Mouse (Mus musculus): ENCODE measurements around the gene Med27.

Gene Med27

DNA sequence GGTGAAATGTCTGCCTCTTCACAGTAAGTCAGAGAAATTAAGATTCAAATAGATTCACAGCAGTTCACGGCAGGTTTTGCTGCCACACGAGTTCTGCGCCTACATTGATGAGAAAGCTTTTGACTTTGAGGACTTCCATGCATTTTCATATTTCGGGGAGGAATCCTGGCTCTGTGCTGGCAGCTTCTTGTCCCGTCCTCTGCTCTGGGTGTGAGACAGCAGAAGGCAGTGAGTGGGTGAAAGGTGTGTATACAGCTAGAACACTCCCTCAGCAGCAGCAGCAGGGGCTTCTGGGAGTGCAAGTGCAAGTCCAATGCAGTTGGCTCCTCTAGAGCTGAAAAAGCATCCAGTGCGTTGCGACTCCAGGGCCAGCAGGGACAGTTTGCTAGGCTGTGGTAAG, 53.6 kb downstream of the Med27 start:
- DNase-seq (ENCODE audit: low spot score in 2 of 2), result no peak

DNA sequence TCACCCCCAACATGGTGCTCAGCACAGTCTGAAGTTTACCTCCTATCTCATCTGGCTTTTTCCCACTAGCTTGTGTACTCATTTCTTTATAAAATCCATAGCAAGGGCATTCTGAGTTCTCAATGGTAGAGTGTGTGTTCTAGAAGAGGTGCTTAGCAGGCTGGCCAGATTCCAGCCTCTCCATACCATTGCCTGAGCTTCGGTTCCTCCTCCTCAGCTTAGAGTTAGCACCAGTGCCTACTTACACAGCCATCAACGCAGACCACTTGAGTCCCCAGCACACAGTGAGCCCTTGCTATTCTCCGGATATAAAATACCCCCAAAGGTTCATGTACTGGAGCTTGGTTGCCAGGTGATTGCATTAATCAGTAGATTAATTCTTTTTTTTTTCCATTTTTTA, 54.2 kb downstream of the Med27 start:
- DNase-seq (ENCODE audit: low spot score in 2 of 2), result no peak

DNA sequence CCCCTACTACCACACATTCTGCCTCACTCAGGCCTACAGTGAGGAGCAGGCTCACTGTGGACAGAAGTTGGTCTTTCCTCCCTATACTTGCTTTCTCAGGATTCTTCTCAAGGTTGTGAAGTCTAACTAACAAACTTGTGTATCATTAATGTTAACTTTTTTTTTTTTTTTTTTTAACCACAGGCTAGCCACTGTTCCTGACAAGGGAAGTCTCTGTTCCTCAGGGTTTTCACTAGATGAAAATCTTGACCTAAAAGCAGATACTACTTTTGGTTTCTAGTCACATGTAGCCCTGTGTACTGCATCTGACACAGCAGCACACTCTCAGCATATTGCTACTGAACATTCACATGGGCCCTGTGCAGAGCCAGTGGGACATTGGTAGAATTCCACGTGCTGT, 55.2 kb downstream of the Med27 start:
- no peak for DNase-seq (ENCODE audit: low spot score in 2 of 2)

DNA sequence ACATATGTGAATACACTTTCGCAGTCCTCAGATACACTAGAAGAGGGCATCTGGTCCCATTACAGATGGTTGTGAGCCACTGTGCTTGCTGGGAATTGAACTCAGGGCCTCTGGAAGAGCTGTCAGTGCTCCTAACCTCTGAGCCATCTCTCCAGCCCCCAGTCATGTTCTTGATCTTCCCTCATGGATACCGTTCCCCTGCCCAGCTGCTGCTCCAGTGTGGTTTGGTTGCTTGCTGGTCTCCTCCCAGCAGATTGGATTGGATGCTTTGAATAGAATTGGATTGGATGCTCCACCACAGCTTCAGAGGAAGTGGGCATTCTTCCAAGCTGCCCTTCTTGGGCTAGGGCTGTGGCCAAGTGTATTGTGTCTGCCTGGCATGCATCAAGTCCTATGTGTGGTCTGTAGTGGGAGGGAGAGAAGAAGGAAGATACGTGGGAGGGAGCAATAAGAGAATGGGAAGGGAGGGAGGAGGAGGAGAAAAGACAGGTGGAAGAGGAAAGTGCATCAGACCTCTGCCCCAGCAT, 56.0 kb downstream of the Med27 start:
- peak in 1 of 2 experiments; percentile 61 for DNase-seq (ENCODE audit: low spot score in 2 of 2)

DNA sequence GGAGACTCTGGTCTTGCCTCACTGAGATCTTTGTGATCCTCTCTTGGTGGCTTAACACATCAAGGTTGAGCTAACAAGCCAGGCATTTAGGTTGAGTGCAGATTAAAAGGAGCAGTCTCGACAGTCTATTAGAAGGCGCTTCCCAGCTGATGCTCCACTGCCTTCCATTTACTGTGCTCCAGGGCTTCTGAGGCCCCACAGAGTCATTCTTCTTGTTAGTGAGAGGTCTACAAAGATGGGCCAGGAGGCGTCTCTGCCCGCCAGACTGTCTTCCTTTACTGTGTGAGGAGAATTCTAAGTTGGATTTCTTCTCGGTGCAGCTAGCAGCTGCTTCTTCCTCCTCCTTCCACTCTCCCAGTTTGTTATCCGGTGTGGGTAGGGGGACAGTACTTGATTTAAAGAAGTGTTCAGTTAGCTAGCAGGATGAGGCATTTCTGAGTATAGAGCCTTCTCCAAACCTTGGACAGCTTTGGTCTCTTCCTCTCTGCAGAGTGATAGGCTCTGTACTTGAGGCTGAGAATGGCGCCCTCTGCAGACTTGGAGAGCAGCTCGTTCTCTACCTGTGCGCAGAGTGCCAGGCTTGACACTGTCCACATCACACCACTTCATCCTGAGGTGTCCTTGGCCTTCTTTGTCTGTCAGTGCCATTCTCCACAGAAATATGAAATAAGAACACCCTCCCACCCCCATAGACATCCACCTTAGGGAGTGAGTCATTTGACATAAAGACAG, 57.3 kb downstream of the Med27 start:
- DNase-seq (ENCODE audit: low spot score in 2 of 2), result no peak

DNA sequence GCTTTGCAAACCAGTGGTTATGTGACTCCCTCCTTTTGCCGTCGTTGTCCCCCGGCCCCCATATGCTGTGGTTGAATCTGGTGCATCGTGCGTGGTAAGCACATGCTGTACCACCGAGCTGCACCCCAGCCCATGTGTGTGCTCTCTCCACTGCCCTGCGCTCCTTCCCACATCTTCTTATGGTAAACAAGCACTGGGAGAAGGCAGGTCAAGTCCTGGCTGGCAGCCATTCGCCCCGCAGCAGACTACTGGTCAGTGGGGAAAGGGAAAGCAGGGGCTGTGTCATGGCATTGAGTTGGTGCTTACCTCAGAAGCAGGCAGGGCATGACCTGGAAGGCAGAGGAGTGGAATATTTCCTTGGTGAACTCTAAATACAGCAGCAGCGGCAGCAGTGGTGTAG, 58.3 kb downstream of the Med27 start:
- no peak for DNase-seq (ENCODE audit: low spot score in 2 of 2)

DNA sequence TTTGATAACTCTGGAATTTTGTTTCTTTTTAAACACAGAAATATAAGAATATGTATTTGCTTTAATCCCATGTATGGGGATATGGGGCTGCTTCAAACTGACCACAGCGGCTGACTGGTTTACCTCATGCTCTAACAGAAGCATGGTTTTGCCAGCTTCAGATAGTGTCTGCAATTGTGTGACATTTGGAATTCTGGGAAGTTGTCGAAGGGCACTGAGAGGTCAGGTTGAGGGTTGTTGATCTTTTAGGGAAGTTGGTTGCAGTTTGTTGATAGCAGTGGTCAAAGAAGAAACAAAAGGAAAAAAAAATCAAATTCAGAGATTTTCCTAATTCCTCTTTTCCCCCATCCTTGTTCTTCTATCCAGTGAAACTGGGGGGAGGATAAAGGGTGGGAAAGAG, 59.2 kb downstream of the Med27 start:
- DNase-seq (ENCODE audit: low spot score in 2 of 2), result no peak

DNA sequence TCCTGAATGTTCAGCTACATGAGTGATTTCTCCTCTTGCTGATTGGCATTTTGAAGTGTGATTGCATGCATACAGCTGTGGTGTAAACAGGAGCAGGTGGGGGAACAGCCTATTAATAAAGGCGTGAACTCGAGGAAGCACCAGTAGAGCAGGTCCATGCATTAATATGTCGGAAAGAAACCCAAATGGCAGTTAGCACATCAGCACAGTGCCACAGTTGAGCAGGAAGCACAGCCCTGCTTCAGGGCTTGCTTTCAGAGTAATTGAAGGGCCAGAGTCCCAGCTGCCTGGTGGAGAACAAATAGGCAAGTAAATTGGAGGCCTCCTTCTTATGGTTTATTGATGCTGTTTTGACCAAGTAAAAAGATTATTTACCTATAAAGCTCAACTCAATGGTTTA, 60.7 kb downstream of the Med27 start:
- DNase-seq (ENCODE audit: low spot score in 2 of 2), result no peak

DNA sequence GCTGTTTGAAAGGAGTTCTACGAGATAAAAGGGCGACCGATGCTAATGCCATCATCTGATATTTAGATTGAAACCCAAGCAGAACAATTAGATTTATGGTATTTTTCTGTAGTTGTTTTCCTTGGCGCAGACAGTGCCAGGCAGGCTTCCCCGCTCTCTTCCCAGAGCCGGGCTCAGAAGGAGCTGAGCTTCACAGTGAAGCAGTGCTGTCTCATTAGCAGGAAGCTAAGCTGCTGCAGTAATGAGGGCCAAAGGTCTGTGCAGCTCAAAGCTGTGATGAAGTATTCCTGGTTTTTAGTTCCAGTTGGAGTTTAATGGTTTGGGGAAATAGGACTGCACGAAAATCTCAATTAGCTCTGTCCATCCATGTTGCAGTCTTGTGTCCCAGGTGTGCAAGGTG, 61.1 kb downstream of the Med27 start:
- DNase-seq (ENCODE audit: low spot score in 2 of 2), result no peak

DNA sequence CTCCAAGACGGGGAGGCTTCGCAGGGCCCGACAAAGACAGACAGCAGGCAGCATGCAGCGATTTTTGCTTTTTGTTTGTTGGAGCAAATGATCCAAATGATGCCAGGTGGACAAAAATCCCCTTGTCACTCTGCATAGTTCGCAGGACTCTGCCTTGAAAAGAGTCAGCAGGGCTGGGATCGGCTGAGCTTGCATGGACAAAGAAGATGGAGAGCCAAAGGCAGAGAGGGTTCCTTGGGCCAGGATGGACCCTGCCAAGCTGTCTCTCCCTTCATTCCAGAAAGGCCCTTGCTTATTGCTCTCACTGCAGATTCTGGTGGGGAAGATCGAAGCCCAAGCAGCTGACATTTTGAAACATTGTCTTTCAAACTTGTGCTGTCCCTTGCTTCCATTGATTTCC, 64.3 kb downstream of the Med27 start:
- DNase-seq (ENCODE audit: low spot score in 2 of 2), result no peak

DNA sequence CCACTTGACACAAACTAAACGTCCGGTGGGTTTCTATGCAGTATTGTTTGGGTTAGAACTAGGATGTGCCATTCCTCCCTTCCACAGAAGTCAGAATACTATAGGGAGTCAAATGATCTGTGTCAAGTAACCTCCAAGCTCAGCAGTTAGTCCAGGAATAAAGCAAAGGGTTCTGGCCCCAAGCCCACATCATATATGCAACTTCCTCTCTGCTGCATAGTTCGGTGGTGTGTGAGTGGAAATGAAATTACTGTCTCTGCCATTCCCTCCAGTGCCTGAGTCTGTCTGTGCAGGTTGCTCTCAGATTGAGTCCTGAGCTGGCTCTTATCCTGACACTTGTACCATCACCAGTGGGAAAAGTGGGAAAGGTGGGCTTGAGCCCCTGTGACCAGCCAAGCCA, 65.8 kb downstream of the Med27 start:
- DNase-seq (ENCODE audit: low spot score in 2 of 2), result no peak

DNA sequence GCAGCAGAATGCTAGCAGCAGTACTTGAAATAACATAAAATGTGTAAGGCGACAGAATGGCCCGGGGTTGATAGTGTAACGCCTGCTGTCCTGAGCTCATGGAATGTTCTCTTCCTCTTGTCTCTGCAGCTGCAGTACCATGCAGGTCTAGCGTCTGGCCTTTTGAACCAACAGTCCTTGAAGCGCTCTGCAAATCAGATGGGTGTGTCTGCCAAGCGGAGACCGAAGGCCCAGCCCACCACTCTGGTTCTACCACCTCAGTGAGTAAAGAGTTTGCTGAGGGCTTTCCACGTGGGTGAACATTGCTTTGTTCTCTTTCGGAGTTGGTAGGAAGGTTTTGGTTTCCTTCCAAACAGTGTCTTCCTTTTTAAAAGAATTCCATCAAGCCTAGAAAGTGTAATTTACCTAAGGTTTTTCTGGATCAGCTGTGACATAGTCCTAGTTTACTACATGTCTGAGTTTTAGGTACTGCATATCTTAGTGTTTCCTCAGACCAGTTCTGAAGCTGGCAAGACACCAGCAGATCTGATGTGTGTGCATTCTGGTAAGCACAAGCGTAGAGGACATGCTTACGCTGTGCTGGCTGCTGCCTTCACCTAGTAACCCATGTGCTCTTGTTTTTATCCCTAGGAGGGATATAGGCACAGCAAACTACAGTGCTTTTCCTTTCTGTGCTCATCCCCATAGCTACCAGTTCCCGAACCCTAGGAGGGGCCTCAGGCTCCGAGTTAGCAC, 66.8 kb downstream of the Med27 start:
- no peak for DNase-seq (ENCODE audit: low spot score in 2 of 2)

DNA sequence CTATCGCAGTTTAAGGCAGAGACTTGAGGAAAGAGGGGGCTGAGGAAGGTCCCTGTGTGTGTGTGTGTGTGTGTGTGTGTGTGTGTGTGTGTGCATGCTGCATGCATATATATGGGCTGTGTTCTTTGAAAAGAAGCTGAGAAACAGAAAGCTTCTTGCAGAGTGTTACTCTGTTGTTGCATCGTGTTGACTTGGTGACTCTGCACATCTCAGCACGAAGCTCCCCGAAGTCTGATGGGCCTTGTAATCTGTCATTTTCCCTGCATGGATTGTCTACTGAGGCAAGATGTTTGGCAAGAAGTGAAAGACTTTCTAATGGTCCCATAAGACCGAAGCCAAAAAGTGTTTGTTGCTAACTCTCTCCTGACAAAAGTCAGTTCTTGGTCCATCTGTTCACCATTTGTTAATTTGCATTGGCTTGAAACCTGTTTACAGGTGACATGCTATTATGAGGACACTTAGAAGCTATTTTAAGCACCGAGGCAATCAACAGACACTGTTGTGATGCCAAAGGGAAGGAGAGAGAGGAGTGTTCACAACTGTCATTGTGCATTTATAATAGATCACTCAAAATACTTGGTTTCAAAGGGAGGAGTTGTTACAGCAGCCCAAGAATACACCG, 68.3 kb downstream of the Med27 start:
- DNase-seq (ENCODE audit: low spot score in 2 of 2), result no peak

DNA sequence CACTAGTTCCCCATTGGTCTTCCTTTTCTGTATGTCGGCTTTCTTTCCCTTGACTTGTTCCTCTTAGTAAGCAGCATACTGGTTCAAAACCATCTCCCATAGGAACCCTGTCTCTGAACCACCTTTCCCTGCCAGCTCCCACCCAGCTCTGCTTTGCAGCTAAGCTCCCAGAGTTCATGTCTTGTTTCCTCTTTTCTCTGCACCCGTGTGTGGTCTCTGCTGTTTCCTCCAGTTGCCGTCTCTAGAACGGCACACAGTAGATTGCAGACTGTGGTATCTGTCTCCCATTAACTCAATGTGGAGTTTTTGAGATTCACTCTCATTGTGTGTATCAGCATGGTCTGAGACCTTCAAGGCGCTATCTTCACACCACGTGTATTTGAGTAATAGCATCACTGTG, 71.9 kb downstream of the Med27 start:
- DNase-seq (ENCODE audit: low spot score in 2 of 2), result no peak

DNA sequence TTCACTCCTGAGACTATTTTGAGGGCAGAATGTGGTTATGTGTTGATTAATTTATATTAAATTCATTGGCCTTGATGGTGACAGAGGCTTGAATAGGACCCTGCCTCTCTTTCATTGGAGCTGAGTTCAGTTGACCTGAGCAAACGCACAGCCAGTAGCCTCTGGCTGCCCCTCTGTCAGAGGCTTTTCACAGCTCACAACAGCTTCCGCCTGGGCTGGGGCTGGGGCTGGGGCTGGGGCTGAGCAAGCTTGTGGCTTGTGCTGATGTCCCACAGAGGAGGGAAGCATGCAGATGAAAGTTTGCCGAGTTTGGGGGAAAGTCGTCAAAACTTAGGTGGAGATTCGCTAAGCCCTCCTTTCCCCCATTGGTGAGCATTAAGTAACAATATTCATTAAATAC, 72.8 kb downstream of the Med27 start:
- DNase-seq (ENCODE audit: low spot score in 2 of 2), result no peak

DNA sequence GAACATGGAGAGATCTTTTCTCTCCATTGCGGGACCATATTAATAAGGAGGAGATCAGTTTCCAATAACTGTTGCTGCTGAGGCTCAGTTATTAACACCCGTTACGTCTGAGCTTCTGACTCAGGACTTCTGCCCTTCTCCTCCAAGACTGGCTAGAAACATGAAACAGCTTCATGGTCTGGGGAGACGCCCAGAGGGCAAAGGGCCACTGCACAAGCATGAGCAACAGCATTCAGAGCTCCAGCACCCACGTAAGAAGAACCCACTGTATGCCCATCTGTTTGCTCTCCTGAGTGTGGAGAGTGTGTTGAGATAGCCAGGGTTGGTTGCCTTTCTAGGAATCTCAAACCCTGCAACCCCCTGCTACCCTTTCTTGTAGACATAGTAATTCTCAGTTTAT, 73.3 kb downstream of the Med27 start:
- no peak for DNase-seq (ENCODE audit: low spot score in 2 of 2)

DNA sequence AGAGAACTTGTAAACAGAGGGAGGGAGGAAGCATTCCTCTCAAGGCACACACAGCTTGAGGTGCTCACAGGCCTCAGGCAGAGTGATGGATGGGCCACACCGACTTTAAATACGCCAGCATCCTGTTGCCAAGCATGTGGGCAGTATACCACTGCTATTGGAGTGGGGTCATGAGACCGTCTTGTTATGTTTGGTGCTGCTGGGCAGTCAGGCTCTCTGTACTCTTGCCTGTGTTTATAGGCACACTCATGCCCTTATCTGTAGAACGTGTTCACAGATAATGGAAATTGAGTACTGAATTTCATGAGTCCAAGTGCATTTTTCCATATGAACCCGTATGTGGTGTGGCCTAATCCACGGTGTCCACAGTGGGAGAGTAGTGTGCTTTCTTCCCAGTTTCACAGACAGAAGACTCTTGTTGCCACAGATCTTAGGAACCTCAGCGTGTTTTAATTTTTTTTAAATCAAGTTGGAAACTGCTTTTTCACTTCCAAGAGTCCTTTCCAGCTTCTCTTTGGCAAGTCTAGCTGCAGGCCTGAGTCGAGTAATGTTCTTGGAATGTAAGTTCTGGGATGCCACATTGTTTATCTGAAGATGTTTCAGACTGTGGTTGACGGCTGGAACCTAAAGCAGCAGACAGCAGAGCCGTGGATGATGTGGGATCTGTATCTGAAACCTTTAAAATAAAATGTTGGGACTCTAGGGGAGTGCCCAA, 75.7 kb downstream of the Med27 start:
- DNase-seq (ENCODE audit: low spot score in 2 of 2), result no peak

DNA sequence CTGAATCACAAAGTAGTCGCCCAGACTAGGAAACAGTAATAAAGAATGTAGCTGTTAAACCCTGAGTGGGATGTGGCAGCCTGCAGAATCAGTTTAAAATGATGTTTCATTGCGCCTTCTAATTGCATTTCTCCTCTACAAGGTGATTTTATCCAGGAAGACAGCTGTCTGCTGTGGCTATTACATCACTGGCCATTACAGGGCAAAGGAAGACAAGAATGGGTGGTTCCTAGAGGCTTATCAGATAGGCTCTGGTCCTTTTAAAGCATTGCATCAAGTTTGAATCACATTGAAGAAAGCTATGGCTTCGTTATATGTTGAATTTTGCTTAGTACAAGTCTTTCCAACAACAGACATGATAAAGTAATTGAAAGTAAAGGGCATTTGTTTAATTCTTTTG, 76.4 kb downstream of the Med27 start:
- no peak for DNase-seq (ENCODE audit: low spot score in 2 of 2)

DNA sequence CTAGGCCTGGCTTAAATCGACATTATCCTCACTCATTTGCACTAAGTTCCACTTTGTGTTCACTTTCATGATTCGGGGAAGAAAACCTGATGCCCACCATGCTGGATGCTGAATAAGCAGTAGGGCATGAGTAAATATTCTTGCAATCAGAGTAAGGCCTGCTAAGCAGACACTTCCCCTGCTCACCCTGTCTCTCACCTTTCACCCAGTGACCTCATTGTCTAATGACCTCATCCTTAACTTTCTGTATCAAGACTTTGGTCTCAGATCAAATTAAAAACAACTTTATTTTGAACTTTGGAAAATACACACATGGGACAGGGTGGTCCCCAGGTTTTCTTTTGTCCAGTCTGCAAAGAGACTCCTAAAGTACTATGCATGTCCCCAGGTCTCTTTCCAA, 78.8 kb downstream of the Med27 start:
- no peak for DNase-seq (ENCODE audit: low spot score in 2 of 2)

DNA sequence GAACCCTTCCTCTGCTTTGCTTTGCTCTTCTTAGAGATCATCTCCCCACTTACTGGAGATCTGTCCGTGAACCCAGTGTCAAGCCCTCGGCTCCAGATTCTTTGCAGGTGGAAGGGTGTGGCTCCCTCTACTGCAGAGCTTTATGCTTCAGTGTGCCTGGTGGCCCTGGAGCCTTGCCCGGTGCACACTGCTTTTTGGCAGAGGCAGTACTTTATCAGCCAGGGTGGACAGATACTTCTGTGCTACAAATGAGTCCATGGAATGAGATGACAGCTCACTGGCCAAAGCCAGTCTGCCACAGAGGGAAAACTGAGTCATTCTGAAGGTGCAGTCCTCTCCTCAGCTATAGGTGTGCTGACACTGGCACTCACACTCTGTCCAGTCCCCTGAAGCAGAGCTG, 80.1 kb downstream of the Med27 start:
- peak in 1 of 2 experiments; percentile 66 for DNase-seq (ENCODE audit: low spot score in 2 of 2)

DNA sequence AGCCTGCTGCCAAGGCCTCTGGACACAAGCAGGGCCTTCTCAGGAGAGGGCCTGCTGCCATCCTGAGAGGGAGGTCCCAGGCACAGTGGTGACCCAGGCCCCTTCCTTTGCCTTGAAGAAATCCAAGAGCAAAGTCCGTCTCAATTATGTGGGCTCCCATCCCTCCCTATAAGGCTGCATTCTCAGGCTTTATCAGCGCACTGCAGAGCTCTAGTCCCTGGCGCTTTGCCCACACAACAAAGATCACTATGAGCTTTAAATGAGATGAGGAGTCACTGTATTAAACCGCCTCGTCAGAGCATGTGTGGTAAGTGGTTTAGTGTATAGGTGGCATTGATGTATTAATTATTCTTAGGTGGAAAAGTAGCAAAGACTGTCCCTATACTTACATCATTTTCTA, 85.9 kb downstream of the Med27 start:
- DNase-seq (ENCODE audit: low spot score in 2 of 2), result no peak

DNA sequence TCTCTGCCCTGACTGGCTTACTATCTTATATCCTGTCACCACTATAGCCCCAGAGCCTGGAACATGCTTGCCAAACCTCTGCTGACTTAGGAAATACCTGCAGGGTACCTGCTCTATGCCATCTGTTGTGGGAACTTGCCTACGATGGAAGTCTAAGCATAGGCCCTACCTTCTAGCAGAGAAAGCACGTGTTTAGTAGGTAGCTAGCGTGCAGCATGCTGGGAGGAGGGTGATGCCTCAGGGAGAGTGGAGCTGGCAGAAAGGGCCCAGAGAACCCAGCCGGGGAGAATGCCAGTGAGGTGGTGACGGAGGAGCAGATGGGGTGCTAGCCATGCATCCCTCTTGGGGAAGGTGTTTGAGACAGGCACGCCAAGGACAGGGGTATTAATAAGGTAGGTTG, 89.8 kb downstream of the Med27 start:
- DNase-seq (ENCODE audit: low spot score in 2 of 2), result no peak
